Mouse (Mus musculus) lung, adult 2 months (tissue): Measurements from ENCODE around the gene Pam16.

Experiments
- CTCF ChIP-seq: fragments of 200-500 bp; IDR thresholded peaks from 2 replicates; pipeline ENCODE4 v1.5.1; 2011; ENCODE audit warnings: mild to moderate bottlenecking, low read length, control low read depth; ENCODE audit not compliant: insufficient read depth
- POLR2A ChIP-seq: fragments of 200-500 bp; IDR thresholded peaks from 2 replicates; pipeline ENCODE4 v1.6.1; 2011; ENCODE audit warnings: low read depth, mild to moderate bottlenecking, control low read depth, low read length, borderline replicate concordance; ENCODE audit errors: extremely low read depth

DNA sequence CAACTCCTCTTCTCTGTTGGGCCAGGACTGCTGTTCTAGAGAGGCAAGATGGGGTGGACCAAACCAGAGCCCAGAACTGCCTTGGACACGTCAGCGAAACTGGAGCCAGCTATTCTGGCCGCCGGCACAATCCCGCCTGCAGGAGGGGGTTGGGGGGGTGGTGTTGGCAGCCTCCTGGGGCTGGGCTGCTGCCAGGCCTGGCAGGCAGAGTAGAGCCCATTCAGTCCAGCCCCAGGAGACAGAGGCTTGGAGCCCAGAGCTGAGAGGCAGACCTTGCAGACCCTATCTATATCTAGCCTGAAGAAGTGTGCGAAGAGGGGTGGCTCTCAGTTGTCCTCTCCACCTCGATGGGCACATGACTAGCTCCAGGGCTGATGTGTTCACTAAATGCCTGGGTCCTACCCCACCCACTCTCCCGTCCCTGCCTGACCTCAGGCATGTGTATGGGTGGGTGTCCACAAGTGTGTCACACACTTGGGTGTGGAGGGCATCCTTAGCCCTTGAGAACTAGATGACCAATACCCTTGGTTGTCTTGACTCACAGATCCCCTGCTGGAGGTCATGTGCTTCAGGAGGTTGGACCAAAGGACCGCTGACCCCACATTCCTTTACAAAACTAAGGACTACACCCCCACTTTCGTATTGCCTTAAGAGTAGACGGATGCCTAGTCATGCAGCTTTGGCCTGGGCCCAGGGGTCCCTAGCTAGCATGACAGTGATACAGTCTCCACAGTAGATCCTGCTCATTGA, 19.1 kb upstream of the Pam16 start:
- TF ChIP-seq CTCF, result no peak
- no peak for TF ChIP-seq POLR2A
